Mouse (Mus musculus): ENCODE data around the gene Mphosph6. TPM values are rescaled to one million over a fixed set of nuclear protein-coding genes. Genes with fewer than 3 reads are reported as not detected.

Mphosph6 gene
- polyA plus RNA-seq (2021; fragmentation: Nextera tagmentation) = 28.1 and 28.4 TPM in 2 replicates
- long read RNA-seq, experiment 1, transcript Mphosph6-201 (5 exons, 1,068 nt) = major isoform, 25 of 35 reads
- long read RNA-seq, experiment 1, partial matches to known transcripts = 3 of 35 reads
- long read RNA-seq, experiment 1, other reads (novel, unspliced or antisense) = 6 of 35 reads
- long read RNA-seq, experiment 2, transcript Mphosph6-201 (5 exons, 1,068 nt) = major isoform, 21 of 28 reads
- long read RNA-seq, experiment 2, partial matches to known transcripts = 4 of 28 reads
- long read RNA-seq, experiment 2, other reads (novel, unspliced or antisense) = 2 of 28 reads

DNA sequence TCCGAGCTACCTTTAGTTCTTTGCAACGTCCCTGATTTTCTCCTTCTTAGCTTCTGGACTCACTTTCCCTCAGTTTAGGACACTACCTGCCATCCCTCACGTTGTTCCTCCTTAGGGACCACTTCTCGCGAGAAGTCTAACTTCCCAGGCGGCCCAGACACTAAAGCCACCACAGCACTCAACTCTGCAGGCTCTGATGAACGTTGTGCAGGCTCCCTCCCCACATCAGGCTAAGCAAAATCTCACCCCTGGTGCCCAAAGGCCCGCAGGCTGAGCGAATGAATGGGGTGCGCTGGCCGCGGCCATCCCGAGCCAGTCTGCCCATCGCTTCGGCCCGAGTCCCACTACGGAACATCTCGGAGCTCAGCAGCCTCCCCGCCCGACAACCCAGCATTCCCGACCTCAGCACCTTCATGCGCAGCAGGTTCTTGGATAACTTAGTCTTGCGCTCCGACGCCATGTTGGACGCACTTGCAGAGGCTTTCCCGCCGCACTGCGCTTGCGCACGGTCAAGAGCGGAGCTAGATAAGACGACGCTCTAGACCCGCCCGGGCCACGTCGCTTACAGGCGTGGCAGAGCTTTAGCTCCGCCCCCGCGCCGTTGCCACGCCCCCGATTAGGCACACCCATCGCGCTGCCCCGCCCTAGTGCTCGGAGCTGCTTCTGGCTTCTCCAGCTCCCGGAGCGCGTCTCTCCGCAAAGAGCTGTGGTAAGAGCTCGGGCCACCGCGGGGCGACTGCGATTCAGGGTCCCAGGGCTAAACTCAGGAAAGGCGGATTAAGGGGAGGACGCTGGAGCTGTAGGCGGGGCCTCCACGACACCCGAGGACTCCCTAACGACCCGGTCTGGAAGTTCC is at the start of gene Mphosph6:
TSS of gene Mphosph6 (minus strand) at position 501 of the 856 bp plus-strand sequence.

Other genes starting within 250 kb of the Mphosph6 start
- 8.0 and 8.9 TPM in 2 replicates for gene Sdr42e1, start 128.3 kb downstream of the Mphosph6 start, polyA plus RNA-seq (2021; fragmentation: Nextera tagmentation)
- 0.32 and 0.33 TPM in 2 replicates for gene Hsd17b2, start 100.0 kb downstream of the Mphosph6 start, polyA plus RNA-seq (2021; fragmentation: Nextera tagmentation)